In the genomic region with DNA sequence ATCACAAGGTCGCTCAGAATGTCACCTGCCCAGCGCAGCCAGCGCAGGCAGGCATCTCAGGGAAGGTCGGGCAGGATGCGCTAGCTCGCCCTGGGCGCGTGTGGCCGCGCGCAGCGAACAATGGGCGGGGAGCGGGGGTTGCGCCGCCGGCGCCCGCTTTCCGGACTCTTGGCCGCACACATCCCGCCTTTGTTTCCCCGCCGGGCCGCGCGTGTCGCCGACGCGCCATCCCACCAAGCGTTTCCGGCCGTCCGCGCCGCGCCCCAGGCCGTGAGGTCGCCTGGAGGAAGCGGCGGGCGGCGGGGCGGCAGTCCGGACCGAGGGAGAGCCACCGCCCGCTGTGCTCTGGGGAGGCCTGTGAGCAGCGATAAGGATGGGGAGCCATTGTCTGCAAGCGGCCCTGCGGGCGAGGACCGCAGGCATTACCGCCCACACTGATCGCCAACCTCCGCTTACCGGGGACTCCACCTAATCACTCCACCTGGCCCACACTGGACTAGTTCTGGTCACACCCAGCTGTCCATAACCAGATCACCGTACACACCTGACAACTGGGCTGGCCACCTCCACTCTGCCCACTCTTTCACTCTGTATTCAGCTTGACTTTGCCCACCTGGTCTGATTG, we compare ENCODE assay signal across 8 mouse cellular contexts.
DNase-seq lines count a peak whose midpoint lies in the region; ATAC-seq lines count a peak whose summit lies in the region.
"Had no signal": no experiment of that assay in that cellular context is flagged by ENCODE, and none has a peak within 500 bp of the region (broad histone marks: within the 10 kb centered on the region; RNA-seq: fewer than 3 reads in every experiment).

No protein-coding gene starts in this region.

- H3K4me1 ChIP-seq in hindbrain, embryonic 10.5 days (replicated peaks), result peaks cover 12% of the 10 kb centered on the region
- H3K4me1 ChIP-seq in limb, embryonic 11.5 days (ENCODE audit: control insufficient read depth, insufficient read depth, low read length), result no peaks in the 10 kb centered on the region
- 0 out of 2 replicates have a peak, but pooled peaks cover 2% of the 10 kb centered on the region for H3K4me1 ChIP-seq in midbrain, embryonic 12.5 days
- peaks cover 4% of the 10 kb centered on the region; the same call in 1 of the 2 replicates for H3K4me1 ChIP-seq in stomach, embryonic 16.5 days (ENCODE audit: control insufficient read depth, insufficient read depth, low read length)

- 1% methylated on average over 59 of the region's 59 CpGs for WGBS in hindbrain, embryonic 10.5 days
- 1% methylated on average over 52 of the region's 59 CpGs for WGBS in limb, embryonic 11.5 days
- under 1% methylated on average over 42 of the region's 59 CpGs for WGBS in midbrain, embryonic 12.5 days
- WGBS in stomach, embryonic 16.5 days, result under 1% methylated on average over 54 of the region's 59 CpGs

- no peaks in the 10 kb centered on the region for H3K9me3 ChIP-seq in hindbrain, embryonic 10.5 days
- H3K9me3 ChIP-seq in limb, embryonic 11.5 days (ENCODE audit: control insufficient read depth, low read length), result no peaks in the 10 kb centered on the region
- no peaks in the 10 kb centered on the region for H3K9me3 ChIP-seq in midbrain, embryonic 12.5 days
- no peaks in the 10 kb centered on the region for H3K9me3 ChIP-seq in stomach, embryonic 16.5 days (replicated peaks; ENCODE audit: control insufficient read depth, low read length)

- peak overlapping the region; percentile 65 for H3K4me3 ChIP-seq in hindbrain, embryonic 10.5 days
- peak overlapping the region; percentile 48 for H3K4me3 ChIP-seq in limb, embryonic 11.5 days (ENCODE audit: low read depth, low read length)
- peak overlapping the region; percentile 59 for H3K4me3 ChIP-seq in midbrain, embryonic 12.5 days
- H3K4me3 ChIP-seq in stomach, embryonic 16.5 days (replicated peaks; ENCODE audit: low read length), result peak overlapping the region; percentile 57
- H3K4me3 ChIP-seq: erythroblast, embryonic 14.5 days had no signal

- no peaks in the 10 kb centered on the region for H3K36me3 ChIP-seq in hindbrain, embryonic 10.5 days
- H3K36me3 ChIP-seq in limb, embryonic 11.5 days (ENCODE audit: control insufficient read depth, insufficient read depth, low read length), result no peaks in the 10 kb centered on the region
- H3K36me3 ChIP-seq in midbrain, embryonic 12.5 days, result no peaks in the 10 kb centered on the region
- H3K36me3 ChIP-seq in stomach, embryonic 16.5 days (ENCODE audit: control insufficient read depth, insufficient read depth, low read length), result no peaks in the 10 kb centered on the region

- H3K4me2 ChIP-seq in limb, embryonic 11.5 days (ENCODE audit: low read depth, severe bottlenecking), result peak overlapping the region; percentile 91
- peak overlapping the region; percentile 79 for H3K4me2 ChIP-seq in midbrain, embryonic 12.5 days (replicated peaks)
- H3K4me2 ChIP-seq in stomach, embryonic 16.5 days (ENCODE audit: low read depth, low read length), result peak overlapping the region; percentile 92

- peak; percentile 34 for DNase-seq in WW6 (ENCODE audit: low read depth, low spot score)
- DNase-seq in brain, embryonic 18.5 days (ENCODE audit: low read depth, low spot score), result peak; percentile 16
- DNase-seq in frontal cortex, postnatal 25 days (ENCODE audit: low spot score in 2 of 2), result peak; percentile 4 to 5
- DNase-seq in hindbrain, embryonic 10.5 days (ENCODE audit: low spot score), result peak; percentile 75
- peak; percentile 68 for DNase-seq in limb, embryonic 11.5 days (ENCODE audit: low spot score)

- peak overlapping the region; percentile 94 for H3K27ac ChIP-seq in hindbrain, embryonic 10.5 days
- H3K27ac ChIP-seq in limb, embryonic 11.5 days (replicated peaks; ENCODE audit: low read depth, low read length), result no peak overlapping the region
- H3K27ac ChIP-seq in midbrain, embryonic 12.5 days (replicated peaks), result peak overlapping the region; percentile 73
- peak overlapping the region; percentile 9; the same call in 1 of the 2 replicates for H3K27ac ChIP-seq in stomach, embryonic 16.5 days (ENCODE audit: low read length)

- peaks cover 22% of the 10 kb centered on the region for H3K27me3 ChIP-seq in hindbrain, embryonic 10.5 days (ENCODE audit: insufficient read depth, poor library complexity, severe bottlenecking)
- no peaks in the 10 kb centered on the region for H3K27me3 ChIP-seq in limb, embryonic 11.5 days (ENCODE audit: control insufficient read depth, insufficient read depth, low read length)
- peaks cover 6% of the 10 kb centered on the region; the same call in 1 of the 2 replicates for H3K27me3 ChIP-seq in midbrain, embryonic 12.5 days
- peaks cover 8% of the 10 kb centered on the region; the same call in 1 of the 2 replicates for H3K27me3 ChIP-seq in stomach, embryonic 16.5 days (ENCODE audit: control insufficient read depth, insufficient read depth, low read length)

- H3K9ac ChIP-seq in limb, embryonic 11.5 days (ENCODE audit: low read length), result peak overlapping the region; percentile 94
- peak overlapping the region; percentile 83 for H3K9ac ChIP-seq in midbrain, embryonic 12.5 days (replicated peaks)
- peak overlapping the region; percentile 80 for H3K9ac ChIP-seq in stomach, embryonic 16.5 days (ENCODE audit: low read length)

- ATAC-seq in limb, embryonic 11.5 days (ENCODE audit: insufficient number of reproducible peaks, low FRiP score, low TSS enrichment, low read depth), result peak; percentile 67
- ATAC-seq in midbrain, embryonic 12.5 days (ENCODE audit: low FRiP score, low read depth), result peak; percentile 90
- peak; percentile 74 for ATAC-seq in stomach, embryonic 16.5 days (ENCODE audit: insufficient read depth, low FRiP score)

Comparison
In these comparisons a context has a peak if more than half of its experiments do, and no peak if none do; other contexts are left out.
1. DNase-seq: peak in every context shown above with its lines; median percentile 75 in hindbrain, embryonic 10.5 days; 68 in limb, embryonic 11.5 days; 34 in WW6; 16 in brain, embryonic 18.5 days; 4 in frontal cortex, postnatal 25 days.